Mouse (Mus musculus) erythroblast, embryonic 14.5 days (primary cell): ENCODE measurements at regions not wholly inside any gene's neighbourhood (a gene's known extent, or its start where the extent isn't known, plus 50 kb on each side); places are given as distances from the start of the nearest gene placed in this dataset.

Experiments used
- GATA1 ChIP-seq: IDR thresholded peaks from 2 replicates; pipeline ENCODE4 v1.6.1; 2012; ENCODE audit warnings: low read length, inconsistent platforms, mixed read lengths
- TAL1 ChIP-seq: IDR thresholded peaks from 3 replicates; pipeline ENCODE4 v1.6.1; 2012; ENCODE audit warnings: low read length, inconsistent platforms, mixed read lengths

GRCm38 (mm10) chr10:16507681-16508080, 1215.3 kb upstream of the Cited2 start:
- TF ChIP-seq GATA1 (no peak), TAL1 (no peak)
